Mouse (Mus musculus) cerebellum, adult 9-11 months (tissue): ENCODE results near the gene Clspn.
A peak's percentile ranks its signal among the peaks of the same experiment; 100 is the strongest.
"Not testable (repeated sequence)": the region's sequence is repeated elsewhere in the genome, so short reads cannot be mapped to it uniquely, and the experiment has no call there.

Experiments used
- DNase-seq: peaks from one replicate; pipeline ENCODE4 v3.0.0; 2022

Clspn gene

DNA sequence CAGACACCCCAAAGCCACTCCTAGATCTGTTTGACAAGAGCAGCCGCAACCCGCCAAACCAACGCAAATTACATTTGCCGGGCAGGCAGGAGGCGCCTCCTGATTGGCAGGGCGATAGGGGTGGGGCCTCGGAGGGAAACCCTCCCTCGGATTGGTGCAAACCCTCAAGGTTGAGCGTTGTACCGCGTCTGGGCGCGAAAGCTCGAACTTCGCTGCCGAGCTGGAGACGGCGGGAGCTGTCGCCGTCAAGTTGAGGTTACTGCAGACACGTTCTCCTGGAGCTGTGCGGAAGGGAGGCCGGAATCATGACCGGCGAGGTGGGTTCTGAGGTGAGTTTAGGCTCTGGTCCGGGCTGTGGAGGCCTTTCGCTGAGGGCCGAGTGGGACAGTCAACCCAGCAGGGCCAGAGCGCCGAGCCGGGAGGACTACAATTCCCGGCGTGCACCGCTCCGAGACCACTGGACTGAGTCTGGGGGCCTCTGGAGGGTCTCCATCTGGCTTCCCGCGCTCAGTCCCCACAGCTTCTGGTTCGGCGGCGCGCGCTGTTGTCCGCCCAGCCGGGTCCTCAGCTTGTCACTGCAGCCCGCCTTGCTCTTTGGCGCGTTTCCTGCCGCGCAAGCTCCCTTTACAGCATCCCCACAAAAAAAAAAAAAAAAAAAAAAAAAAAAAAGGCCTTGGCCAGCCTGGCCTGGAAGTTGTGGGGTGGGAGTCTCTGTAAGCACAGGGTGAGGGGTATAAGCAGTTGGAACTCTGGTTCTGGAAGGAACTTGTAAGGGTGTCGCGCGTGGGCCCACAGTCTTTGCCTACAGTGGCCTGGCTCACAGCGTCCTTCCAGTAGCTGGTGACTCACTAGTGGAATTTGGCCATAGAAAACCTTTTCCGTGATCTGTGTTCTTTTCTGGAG, at the start of gene Clspn:
Gene Clspn (plus strand): TSS at position 127 of the 903 bp plus-strand sequence.
- peak; percentile 68 for DNase-seq

- no peak for DNase-seq
These were observed 48.4 kb upstream of the Clspn start for GRCm38 (mm10) chr4:126508110-126508899.

DNA sequence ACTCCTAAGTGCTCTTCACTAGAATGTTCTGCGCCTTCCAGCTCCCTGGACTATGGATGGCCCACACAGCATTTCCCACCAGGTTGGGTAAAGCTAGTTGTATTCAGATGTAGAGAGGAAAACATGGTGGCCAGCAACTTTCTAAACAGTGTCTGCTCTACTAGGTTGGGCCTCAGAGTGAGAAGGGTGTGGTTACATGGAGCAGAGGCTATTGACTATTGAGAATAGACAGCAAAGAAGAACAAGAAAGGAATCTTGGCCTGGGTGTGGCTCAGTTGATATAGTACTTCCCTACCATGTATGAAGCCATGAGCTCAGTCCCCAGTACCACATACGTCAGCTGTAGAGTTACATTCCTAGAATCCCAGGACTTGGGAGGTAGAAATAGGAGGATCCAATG, 47.7 kb upstream of the Clspn start:
- DNase-seq = no peak

GRCm38 (mm10) chr4:126511013-126511412, 45.7 kb upstream of the Clspn start:
- no peak for DNase-seq

- DNase-seq = no peak
These were observed 44.2 kb upstream of the Clspn start for GRCm38 (mm10) chr4:126512308-126513066.

DNA sequence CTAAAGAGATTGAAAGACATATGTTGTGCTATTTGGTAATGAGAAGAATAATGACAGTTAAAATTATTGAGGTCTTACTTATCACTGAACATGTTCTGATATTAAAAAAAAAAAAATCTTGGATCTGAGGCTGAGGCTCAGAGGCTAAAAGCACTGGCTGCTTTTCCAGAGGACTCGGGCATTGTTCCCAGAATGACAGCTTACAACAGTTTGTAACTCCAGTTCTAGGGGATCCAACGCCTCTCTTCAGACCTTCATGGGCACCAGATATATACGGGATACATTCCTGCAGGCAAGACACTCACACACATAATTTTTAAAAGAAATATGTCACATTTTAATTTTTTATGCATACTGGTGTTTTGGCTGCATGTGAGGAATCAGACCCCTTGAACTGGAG, 30.6 kb upstream of the Clspn start:
- no peak for DNase-seq

GRCm38 (mm10) chr4:126526828-126527227, 29.9 kb upstream of the Clspn start:
- DNase-seq = no peak

DNA sequence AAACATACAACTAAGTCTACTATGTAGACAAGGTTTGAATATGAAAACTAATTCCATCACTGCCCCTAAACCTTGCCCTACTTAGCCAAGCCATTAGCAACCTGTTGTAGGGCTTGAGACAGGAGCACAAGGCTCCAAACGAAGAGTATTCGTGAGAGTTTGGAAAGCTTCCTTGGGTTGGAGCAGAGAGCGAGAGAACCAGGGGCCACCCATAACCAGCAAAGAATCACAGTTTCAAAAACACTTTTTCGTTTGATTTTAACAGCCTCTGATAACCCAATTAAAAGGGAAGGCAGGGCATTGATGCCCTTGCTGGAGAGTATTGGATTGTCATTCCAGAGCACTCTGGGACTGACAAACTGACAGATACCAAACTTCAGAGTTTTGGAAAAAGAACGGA, 24.4 kb upstream of the Clspn start:
- DNase-seq = no peak

DNA sequence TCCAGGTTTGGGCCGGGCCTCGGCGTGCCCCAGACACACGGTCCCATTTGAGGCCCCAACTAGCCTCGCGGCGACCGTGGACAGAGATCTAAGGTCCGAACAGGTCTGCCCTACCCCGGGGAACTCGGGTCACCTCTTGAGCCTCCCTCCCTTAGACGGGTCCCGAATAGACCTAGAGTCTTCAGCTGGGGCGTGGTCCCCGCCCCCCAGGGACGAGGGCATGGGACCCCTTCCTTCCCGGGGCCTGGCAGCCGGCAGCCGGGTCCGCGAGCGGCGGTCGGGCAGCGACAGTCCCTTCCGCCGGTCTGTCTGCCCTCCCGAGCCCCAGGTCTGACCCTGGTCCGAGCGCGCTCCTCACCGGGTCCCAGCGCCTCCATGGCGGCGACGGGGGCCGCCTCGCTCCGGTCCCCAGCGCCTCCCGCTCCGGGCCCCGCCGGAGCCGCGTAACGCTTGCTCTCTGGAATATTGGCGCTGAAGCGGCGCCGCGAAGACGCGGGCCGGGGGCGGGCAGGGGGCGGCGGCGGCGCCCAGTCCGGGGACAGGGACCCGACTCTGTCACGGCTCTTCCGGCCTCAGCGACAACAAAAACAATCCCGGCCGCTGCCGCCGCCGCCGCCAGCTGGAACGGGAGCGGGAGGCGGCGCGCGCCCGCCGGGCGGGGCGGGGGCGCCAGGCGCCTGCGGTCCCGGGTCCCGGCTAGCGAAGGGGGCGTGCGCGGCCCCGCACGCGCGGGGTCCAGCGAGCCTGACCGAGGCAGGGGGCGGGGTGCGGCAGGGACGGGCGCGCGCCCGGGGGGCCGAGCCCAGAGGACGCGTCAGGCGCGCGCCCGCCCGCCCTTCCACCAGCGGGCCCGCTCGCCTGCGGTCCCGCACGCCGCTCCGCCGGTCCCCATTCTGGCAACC, 23.7 kb upstream of the Clspn start, which contains the start of gene Ago4:
Gene Ago4 (minus strand): TSS at position 646 of the 902 bp plus-strand sequence.
- DNase-seq = peak; percentile 74

DNA sequence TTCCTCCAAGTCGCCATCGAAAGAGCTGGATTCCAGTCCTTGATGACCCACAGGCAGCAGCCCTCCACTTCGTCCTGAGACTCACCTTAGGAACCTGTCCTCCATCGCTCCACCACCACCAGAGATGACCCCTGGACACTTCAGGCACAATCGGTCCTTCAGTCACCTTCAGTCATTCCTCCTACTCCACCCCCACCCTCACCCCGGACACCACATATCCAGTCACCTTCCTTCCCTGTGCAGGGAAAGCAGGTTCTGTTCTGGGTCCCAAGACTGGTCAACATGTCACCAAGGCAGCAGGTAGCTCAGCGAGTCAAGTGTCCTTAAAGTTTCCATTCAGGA, 23.0 kb upstream of the Clspn start:
- no peak for DNase-seq

DNA sequence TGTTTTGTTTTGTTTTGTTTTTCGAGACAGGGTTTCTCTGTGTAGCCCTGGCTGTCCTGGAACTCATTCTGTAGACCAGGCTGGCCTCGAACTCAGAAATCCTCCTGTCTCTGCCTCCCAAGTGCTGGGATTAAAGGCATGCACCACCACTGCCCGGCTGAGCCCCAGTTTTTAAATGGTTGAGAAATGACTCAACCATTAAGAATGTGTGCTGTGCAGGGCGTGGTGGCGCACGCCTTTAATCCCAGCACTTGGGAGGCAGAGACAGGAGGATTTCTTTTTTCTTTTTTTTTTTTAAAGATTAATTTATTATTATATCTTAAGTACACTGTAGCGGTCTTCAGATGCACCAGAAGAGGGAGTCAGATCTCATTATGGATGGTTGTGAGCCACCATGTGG, 21.1 kb upstream of the Clspn start:
- DNase-seq = not testable (repeated sequence)

GRCm38 (mm10) chr4:126536865-126537264, 19.9 kb upstream of the Clspn start:
- no peak for DNase-seq

DNA sequence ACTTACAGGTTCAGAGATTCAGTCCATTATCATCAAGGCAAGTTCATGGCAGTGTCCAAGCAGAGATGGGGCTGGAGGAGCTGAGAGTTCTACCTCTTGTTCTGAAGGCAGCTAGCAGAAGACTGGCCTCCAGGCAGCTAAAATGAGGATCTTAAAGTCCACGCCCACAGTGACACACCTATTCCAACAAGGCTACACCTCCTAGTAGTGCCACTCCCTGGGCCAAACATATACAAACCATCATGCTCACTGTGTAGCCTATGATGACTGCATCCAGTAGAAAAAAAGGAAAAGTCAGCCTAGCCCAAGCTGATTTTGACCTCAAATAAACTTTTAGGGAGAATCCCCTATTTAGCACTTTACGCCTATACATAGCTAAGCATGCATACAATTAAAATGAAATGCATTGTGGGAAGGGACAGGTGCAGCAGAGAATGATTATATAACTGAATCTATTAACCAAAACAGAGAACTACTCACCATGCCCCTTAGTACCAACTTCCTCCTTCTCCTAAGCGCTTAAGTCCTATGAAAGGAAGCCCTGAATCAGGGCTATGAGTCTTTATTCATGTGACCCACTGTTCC, 16.2 kb upstream of the Clspn start:
- no peak for DNase-seq

GRCm38 (mm10) chr4:126542838-126543237, 13.9 kb upstream of the Clspn start:
- no peak for DNase-seq

GRCm38 (mm10) chr4:126545016-126545415, 11.7 kb upstream of the Clspn start:
- DNase-seq = no peak

DNA sequence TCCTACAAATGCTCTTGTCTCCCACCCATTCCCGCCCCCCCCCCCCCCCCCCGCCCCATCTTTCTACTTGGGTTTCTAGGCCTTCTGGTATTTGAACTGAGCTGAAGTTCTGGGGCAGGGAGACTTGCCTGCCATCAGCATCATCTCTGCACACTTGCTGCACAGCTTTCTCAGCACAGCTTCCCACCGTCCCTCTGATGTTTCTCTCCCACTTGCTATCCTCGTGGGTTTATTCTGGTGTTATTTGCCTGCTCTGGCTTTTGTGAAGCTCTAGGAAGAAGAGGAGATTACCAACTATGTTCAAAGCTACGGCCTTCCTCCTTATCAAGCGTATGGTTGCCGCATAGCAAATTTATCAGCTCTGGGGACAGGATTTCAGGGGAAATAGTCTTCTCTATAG, 11.0 kb upstream of the Clspn start:
- no peak for DNase-seq

DNA sequence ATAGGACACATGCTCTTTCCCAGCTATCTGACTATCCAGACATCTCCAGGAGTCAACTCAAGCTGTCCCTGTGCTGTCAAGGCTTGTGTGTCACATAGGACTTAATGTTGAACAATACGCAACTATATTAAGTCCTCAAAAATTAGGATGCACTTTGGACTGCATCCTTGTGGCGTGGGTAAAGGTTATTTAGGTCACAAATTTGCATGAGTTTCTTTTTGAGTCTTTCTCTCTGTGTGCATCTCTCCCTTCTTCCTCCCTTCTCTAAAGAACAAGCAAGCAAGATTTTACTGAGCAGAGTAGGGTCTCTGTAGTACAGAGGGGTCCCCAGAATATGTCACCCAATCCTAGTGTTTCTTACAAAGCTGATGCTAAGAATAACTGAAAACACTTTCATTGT, 10.6 kb upstream of the Clspn start:
- no peak for DNase-seq

- DNase-seq = no peak
These were observed 4.6 kb upstream of the Clspn start for GRCm38 (mm10) chr4:126552136-126552535.

DNA sequence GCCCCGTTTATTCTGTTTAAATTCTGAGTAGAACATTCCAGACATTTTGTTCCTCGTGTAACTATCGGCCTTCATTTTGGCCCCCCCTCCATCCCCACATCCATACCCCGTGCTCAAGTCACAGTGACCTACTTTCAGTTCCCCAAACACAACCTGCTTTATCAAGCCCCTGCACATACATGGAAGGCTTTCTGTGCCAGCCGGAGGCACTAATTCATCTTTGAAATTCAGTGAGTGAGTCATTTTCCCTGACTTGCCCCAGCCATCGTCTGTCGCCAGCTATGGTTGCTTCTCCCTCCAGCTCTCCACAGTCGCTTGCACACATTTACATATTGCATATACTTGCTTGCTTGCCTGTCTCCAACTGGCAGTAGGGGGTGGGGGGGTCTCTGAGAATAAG, 3.6 kb upstream of the Clspn start:
- no peak for DNase-seq

GRCm38 (mm10) chr4:126553685-126554084, 3.0 kb upstream of the Clspn start:
- no peak for DNase-seq

GRCm38 (mm10) chr4:126554462-126554861, 2.3 kb upstream of the Clspn start:
- DNase-seq = no peak

- no peak for DNase-seq
These were observed 7.1 kb downstream of the Clspn start for GRCm38 (mm10) chr4:126563798-126564197.
